Mouse (Mus musculus): ENCODE measurements around the gene Abcc4. TPM values are rescaled to one million over a fixed set of nuclear protein-coding genes. Genes with fewer than 3 reads are reported as not detected.

Abcc4 gene
- polyA plus RNA-seq, 1 experiment from 2014 or later = 1.2 TPM

DNA sequence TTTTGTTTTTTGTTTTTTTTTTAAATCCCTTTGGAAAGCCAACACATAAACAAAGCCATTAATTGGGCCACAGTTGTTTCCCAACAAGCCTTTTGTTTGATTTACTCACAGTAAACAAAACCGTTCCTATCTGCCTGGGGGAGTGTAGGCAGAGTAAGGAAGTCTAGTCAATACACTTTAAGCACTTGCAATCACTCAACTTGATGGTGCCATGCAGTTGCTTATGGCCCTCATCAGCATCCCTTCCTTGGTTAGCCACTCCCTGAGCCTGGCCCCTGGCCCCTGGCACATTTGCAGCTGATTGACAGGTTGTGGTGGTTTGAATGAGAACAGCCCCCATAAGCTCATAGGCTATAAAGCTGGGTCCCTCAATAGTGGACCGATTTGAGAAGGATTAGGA lies 209.3 kb downstream of the Abcc4 start:
- Histone ChIP-seq H3K4me3 (no peak overlapping the region), H3K4me1 (peaks cover 2% of the 10 kb centered on the region), H3K36me3 (no peaks in the 10 kb centered on the region), H3K9me3 (0 out of 2 replicates have a peak, but pooled peaks cover 4% of the 10 kb centered on the region), H3K27me3 (0 out of 2 replicates have a peak, but pooled peaks cover 3% of the 10 kb centered on the region), H3K4me2 (replicated peaks) (no peak overlapping the region), H3K9ac (replicated peaks) (no peak overlapping the region), H3K27ac (replicated peaks) (no peak overlapping the region)
- ATAC-seq (replicated peaks) = no peak
- 54% methylated on average over 2 of the region's 2 CpGs for WGBS

DNA sequence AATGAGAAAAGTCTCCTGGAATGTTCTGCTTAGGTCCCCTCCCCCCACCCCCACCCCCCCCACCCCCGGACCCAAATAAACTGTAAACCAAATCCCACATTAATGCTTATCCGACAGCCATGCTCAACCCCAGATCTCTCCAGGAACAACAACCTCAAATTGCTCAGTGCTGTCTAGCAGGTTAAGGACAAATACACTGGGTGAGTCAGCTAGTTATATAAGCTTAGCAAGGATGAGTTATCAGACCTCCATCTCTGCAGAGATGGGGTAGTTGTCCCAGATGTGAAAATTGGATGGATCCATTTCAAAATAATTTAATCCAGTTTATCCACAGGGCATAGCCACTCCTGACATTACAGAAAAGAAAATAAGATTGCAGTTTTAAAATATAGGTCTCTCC lies 210.6 kb downstream of the Abcc4 start:
- ATAC-seq (replicated peaks) = no peak

DNA sequence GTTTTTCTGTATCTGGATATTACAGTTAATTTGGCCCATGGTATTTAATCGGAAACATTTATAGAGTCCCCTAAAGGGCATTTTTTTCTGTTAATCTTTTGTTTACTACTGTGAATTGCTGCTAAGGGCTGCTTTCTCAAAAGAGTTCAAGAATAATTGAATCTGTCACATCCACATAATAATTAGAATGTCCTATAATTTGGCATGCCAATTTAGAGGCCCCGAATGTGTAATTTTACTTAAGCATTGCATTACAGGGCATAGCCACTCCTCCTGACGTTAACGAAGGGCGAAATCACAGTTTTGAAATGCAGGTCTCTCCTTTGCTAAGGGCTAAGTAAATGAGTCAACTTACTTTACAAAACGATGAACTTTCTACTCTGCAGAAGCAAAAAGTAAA lies 214.3 kb downstream of the Abcc4 start:
- Histone ChIP-seq H3K4me1 (peaks cover 14% of the 10 kb centered on the region), H3K4me2 (replicated peaks) (no peak overlapping the region), H3K27me3 (no peaks in the 10 kb centered on the region), H3K36me3 (no peaks in the 10 kb centered on the region), H3K4me3 (no peak overlapping the region), H3K9me3 (no peaks in the 10 kb centered on the region), H3K9ac (replicated peaks) (no peak overlapping the region), H3K27ac (replicated peaks) (no peak overlapping the region)
- peak; percentile 43 for ATAC-seq (replicated peaks)
- WGBS = 18% methylated on average over 6 of the region's 6 CpGs

More for the DNA sequence above, 210.6 kb downstream of the Abcc4 start:
- Histone ChIP-seq H3K4me1 (peaks cover 13% of the 10 kb centered on the region), H3K27me3 (0 out of 2 replicates have a peak, but pooled peaks cover 2% of the 10 kb centered on the region), H3K4me3 (no peak overlapping the region), H3K36me3 (no peaks in the 10 kb centered on the region), H3K9ac (replicated peaks) (no peak overlapping the region), H3K4me2 (replicated peaks) (no peak overlapping the region), H3K27ac (replicated peaks) (no peak overlapping the region), H3K9me3 (0 out of 2 replicates have a peak, but pooled peaks cover 4% of the 10 kb centered on the region)
- WGBS = 72% methylated on average over 2 of the region's 2 CpGs

DNA sequence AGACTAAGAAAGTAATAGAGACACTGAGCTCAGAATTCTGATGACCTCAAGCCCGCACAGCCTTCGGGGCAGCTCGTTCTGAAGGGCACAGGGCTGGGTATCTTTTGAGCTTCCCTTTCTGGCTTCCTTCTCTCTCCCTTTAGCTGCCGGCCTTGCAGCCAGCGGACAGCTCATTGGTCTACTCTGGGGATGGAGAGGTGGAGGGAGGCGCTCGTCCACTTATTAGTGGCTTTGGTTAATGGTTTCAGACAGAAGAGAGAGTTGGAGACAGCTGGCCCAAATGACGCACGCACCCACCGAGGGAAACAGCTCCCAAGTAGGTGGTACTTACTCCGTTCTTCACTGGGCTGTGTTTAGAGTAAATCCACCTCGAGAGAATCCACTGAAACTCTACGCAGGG lies 214.7 kb downstream of the Abcc4 start:
- 5% methylated on average over 13 of the region's 13 CpGs for WGBS
- no peak overlapping the region for H3K9ac ChIP-seq (replicated peaks)

DNA sequence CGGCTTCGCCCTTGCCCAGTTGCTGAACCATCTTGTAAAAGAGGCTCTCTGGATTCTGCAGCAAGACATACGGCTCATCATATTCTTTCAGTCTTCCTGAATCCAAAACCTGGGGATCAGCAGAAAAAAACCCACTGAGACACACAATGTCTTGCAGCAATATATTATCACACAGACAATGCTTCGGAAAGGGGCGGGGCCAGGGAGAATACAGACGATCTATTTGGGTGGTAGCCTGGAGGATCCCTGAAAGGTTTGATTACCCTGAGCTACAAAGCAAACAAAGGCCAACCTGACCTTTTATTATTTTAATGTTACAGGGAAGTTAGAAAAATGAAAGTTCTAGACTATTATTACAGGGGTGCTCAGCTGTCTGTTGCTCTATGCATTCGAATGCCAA lies 215.5 kb downstream of the Abcc4 start:
- H3K4me2 ChIP-seq (replicated peaks) = no peak overlapping the region
- 66% methylated on average over 7 of the region's 7 CpGs for WGBS

More for the DNA sequence above, 214.7 kb downstream of the Abcc4 start:
- no peaks in the 10 kb centered on the region for H3K9me3 ChIP-seq
- H3K4me2 ChIP-seq (replicated peaks) = peak overlapping the region; percentile 25
- H3K36me3 ChIP-seq = no peaks in the 10 kb centered on the region
- H3K27ac ChIP-seq (replicated peaks) = no peak overlapping the region
- H3K4me3 ChIP-seq = no peak overlapping the region
- H3K4me1 ChIP-seq = peaks cover 14% of the 10 kb centered on the region
- H3K27me3 ChIP-seq = no peaks in the 10 kb centered on the region
- ATAC-seq (replicated peaks) = peak; percentile 45

DNA sequence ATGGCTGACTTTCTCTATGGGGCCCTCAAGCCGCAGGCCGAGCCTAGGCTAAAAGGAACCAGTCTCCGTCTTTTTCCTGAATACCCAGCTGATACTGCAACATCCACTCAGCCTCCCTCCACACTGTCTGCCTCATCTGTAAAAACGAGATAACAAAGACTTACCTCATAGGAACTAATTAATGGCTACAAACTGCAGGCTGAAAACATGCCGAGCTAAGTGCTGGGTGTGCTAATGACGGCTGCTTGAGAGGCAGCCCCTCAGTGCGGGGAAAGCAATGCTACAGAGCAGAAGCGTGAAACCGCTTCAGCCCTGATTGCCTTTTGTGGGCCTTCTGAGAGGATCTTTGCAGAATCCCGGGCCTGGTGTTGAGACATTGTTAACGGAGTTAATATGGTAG lies 219.7 kb downstream of the Abcc4 start:
- no peak overlapping the region for H3K27ac ChIP-seq (replicated peaks)
- H3K9me3 ChIP-seq = no peaks in the 10 kb centered on the region
- WGBS = 30% methylated on average over 11 of the region's 11 CpGs
- H3K27me3 ChIP-seq = no peaks in the 10 kb centered on the region
- ATAC-seq (replicated peaks) = peak; percentile 48; the same call in 1 of the 2 replicates
- no peak overlapping the region for H3K4me3 ChIP-seq
- peaks cover 10% of the 10 kb centered on the region; the same call in 1 of the 2 replicates for H3K4me1 ChIP-seq
- no peaks in the 10 kb centered on the region for H3K36me3 ChIP-seq
- H3K9ac ChIP-seq (replicated peaks) = no peak overlapping the region
- H3K4me2 ChIP-seq (replicated peaks) = no peak overlapping the region

More for the DNA sequence above, 215.5 kb downstream of the Abcc4 start:
- Histone ChIP-seq H3K36me3 (no peaks in the 10 kb centered on the region), H3K9me3 (no peaks in the 10 kb centered on the region), H3K9ac (replicated peaks) (no peak overlapping the region), H3K27me3 (no peaks in the 10 kb centered on the region), H3K4me1 (peaks cover 14% of the 10 kb centered on the region), H3K4me3 (no peak overlapping the region), H3K27ac (replicated peaks) (no peak overlapping the region)
- no peak for ATAC-seq (replicated peaks)

DNA sequence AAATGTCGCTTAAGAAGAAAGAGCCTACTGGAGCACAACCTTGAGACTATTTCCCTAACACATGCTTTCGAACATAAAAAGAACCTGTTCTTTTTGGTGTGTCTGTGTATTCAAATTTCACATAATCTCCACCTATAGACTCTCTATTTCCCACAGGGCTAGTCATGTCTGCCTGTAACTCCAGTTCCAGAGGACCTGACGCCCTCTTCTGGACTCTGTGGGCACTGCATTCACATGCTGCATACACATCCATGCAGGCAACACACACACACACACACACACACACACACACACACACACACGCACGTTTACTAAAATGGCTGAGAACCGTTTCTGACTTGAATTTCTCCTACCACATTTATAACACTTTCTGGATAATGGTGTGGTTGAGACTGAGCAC lies 220.4 kb downstream of the Abcc4 start:
- Histone ChIP-seq H3K9ac (replicated peaks) (no peak overlapping the region), H3K4me1 (0 out of 2 replicates have a peak, but pooled peaks cover 3% of the 10 kb centered on the region), H3K27me3 (no peaks in the 10 kb centered on the region), H3K4me2 (replicated peaks) (no peak overlapping the region), H3K4me3 (no peak overlapping the region), H3K36me3 (no peaks in the 10 kb centered on the region), H3K27ac (replicated peaks) (no peak overlapping the region), H3K9me3 (no peaks in the 10 kb centered on the region)
- 96% methylated on average over 6 of the region's 6 CpGs for WGBS
- ATAC-seq (replicated peaks) = no peak

DNA sequence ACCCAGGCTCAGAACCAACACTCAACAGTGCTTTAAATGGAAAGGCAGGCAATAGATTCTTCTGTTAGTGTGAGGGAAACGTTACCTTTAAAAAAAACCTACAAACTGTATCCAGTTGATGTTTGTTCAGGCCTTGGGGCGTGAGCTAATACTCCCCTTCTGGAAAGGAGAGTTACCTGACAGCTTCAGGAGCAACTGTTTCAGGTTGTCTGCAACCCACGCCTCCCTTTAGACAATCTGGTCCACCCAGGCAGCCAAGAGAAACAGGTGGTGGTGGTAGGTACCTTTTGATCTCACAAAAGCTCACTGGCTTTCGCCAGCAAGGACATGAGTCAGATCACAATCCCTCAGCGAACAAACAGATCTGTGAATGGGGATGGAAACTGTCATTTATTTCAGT lies 223.7 kb downstream of the Abcc4 start:
- Histone ChIP-seq H3K36me3 (no peaks in the 10 kb centered on the region), H3K4me3 (no peak overlapping the region), H3K4me1 (no peaks in the 10 kb centered on the region), H3K27ac (replicated peaks) (no peak overlapping the region), H3K4me2 (replicated peaks) (no peak overlapping the region), H3K27me3 (no peaks in the 10 kb centered on the region), H3K9me3 (no peaks in the 10 kb centered on the region), H3K9ac (replicated peaks) (no peak overlapping the region)
- 91% methylated on average over 5 of the region's 5 CpGs for WGBS
- no peak for ATAC-seq (replicated peaks)

DNA sequence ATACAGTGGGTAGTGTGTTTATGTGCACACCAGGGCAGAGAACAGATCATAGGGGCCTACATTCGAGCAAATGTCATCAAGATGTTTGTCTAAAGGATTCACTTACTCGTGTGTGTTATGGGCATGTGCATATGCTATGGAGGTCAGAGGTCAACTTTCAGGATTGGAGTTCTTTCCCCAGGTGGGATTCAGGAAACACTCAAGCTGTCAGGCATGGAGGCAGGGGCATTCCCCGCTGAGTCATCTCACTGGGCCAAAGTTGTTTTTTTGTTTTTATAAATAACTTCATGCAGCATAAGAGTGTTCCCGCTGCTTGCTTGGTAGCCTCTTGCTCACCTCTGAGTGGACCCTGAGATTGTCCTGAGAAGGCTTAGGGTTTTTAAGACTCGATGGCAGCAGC lies 224.2 kb downstream of the Abcc4 start:
- H3K27ac ChIP-seq (replicated peaks) = no peak overlapping the region
- WGBS = 87% methylated on average over 5 of the region's 5 CpGs
- no peaks in the 10 kb centered on the region for H3K36me3 ChIP-seq
- ATAC-seq (replicated peaks) = no peak
- no peaks in the 10 kb centered on the region for H3K27me3 ChIP-seq
- H3K4me3 ChIP-seq = no peak overlapping the region
- no peak overlapping the region for H3K4me2 ChIP-seq (replicated peaks)
- H3K9ac ChIP-seq (replicated peaks) = no peak overlapping the region
- no peaks in the 10 kb centered on the region for H3K9me3 ChIP-seq
- no peaks in the 10 kb centered on the region for H3K4me1 ChIP-seq

DNA sequence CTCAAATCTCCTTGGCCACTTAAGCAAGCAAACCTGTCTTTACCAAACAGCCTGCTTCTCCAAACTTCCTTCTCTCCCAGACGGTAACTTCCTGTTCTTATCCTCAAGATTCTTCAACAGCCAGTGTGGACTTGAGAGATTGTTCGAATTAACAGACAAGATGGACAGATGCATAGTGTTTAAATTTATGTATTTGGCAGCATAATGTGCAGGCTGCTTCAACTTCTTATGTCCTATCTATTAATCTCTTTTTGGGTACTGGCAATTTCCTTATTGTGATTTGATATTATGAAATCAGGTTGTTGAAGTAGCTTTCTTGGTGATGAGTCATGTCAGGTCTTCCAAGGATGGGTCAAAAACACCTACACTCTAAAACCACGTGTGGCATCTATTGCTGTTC lies 229.7 kb downstream of the Abcc4 start:
- no peak for ATAC-seq (replicated peaks)
- Histone ChIP-seq H3K27ac (replicated peaks) (no peak overlapping the region), H3K9me3 (no peaks in the 10 kb centered on the region), H3K4me3 (no peak overlapping the region), H3K36me3 (no peaks in the 10 kb centered on the region), H3K4me2 (replicated peaks) (no peak overlapping the region), H3K27me3 (peaks cover 12% of the 10 kb centered on the region; the same call in 1 of the 2 replicates), H3K4me1 (peaks cover 22% of the 10 kb centered on the region), H3K9ac (replicated peaks) (no peak overlapping the region)
- 95% methylated on average over 3 of the region's 3 CpGs for WGBS

DNA sequence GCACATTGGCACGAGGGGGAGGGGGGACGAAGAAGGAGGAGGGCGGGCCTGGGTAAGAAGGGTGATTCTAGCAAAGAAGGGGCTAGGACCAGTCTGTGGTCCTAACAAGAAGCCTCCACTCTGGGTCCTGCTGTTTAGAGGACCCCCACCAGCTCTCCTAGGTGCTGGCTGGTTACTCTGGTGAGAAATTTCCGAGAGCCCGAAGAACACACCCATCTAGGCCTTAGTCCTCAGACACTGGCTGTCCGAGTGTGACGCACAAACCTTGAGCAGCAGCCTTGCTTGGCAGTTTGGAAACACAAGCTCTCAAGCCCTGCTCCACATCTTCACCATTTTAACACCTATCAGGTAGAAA lies 230.9 kb downstream of the Abcc4 start:
- Histone ChIP-seq H3K9ac (replicated peaks) (no peak overlapping the region), H3K4me2 (replicated peaks) (no peak overlapping the region), H3K27me3 (peaks cover 12% of the 10 kb centered on the region; the same call in 1 of the 2 replicates), H3K27ac (replicated peaks) (no peak overlapping the region), H3K4me1 (peaks cover 22% of the 10 kb centered on the region), H3K4me3 (no peak overlapping the region), H3K36me3 (no peaks in the 10 kb centered on the region), H3K9me3 (no peaks in the 10 kb centered on the region)
- ATAC-seq (replicated peaks) = 0 out of 2 replicates have a peak, but pooled peaks have one; percentile 33
- 52% methylated on average over 7 of the region's 7 CpGs for WGBS

DNA sequence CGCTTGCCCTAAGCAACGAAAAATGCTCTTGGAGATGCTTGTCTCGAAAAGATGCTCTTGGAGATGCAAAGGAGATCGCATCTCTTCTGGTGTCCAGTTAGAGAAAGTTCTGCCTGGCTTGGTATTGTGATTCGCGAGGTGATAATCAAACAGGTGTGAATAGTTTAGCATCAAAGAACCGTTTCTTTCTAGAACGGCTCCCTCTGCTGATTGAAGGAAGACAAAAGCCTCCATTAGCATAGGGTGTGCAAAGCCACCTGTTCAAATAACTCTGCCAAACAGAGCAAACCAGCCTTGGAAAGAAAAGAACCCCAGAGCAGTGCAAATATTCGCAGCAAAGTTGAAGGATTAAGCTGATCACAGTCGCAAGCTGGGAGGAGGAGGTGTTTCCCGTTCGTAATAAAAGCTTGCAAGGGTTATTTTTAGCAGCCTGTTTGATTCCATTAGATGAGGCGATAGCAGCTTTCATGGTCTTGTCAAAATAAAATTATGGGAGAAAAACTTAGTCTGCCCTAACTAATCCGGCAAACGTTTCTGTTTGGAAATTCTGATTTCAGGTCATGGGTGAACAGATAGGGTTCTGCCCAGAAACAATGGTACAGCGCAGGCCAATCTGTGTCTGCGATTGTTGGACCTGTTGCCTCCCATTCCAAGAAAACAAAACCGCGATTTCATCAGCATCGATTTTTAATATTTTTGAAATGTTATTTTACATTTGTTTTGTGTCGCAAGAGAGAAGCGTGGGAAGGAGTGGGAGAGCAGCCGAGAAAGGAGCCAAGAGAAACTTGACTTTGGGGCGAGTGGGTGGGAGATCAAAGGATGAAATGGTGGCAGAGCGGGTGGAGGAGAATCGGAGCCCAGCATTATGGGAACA lies 231.6 kb downstream of the Abcc4 start:
- peak overlapping the region; percentile 47 for H3K4me3 ChIP-seq
- H3K4me1 ChIP-seq = peaks cover 22% of the 10 kb centered on the region
- no peak overlapping the region for H3K27ac ChIP-seq (replicated peaks)
- peaks cover 12% of the 10 kb centered on the region; the same call in 1 of the 2 replicates for H3K27me3 ChIP-seq
- no peaks in the 10 kb centered on the region for H3K9me3 ChIP-seq
- peak; percentile 72 for ATAC-seq (replicated peaks)
- H3K9ac ChIP-seq (replicated peaks) = peak overlapping the region; percentile 35
- 10% methylated on average over 26 of the region's 26 CpGs for WGBS
- H3K4me2 ChIP-seq (replicated peaks) = peak overlapping the region; percentile 83
- no peaks in the 10 kb centered on the region for H3K36me3 ChIP-seq

Measured in forebrain, embryonic 15.5 days (tissue).